Mouse (Mus musculus) small intestine, adult 2 months (tissue): ENCODE measurements around the gene Ypel3. TPM values are rescaled to one million over a fixed set of nuclear protein-coding genes. Genes with fewer than 3 reads are reported as not detected.

Experiments
- H3K27ac ChIP-seq: fragments of 200-500 bp; 2 replicates; pipeline ENCODE4 v1.5.1; 2012; ENCODE audit warnings: low read depth, low read length, control low read depth, inconsistent platforms; ENCODE audit not compliant: insufficient read depth
- H3K27me3 ChIP-seq: fragments of 200-500 bp; 2 replicates; pipeline ENCODE4 v1.6.1; 2012; ENCODE audit warnings: mild to moderate bottlenecking, moderate library complexity, low read length, inconsistent platforms; ENCODE audit not compliant: control insufficient read depth, insufficient read depth
- H3K36me3 ChIP-seq: fragments of 200-500 bp; 2 replicates; pipeline ENCODE4 v1.6.1; 2012; ENCODE audit warnings: mild to moderate bottlenecking, low read length, control low read depth, inconsistent platforms; ENCODE audit not compliant: control insufficient read depth, insufficient read depth
- H3K4me1 ChIP-seq: fragments of 200-500 bp; 2 replicates; pipeline ENCODE4 v1.6.1; 2012; ENCODE audit warnings: low read length, inconsistent platforms, mixed read lengths; ENCODE audit not compliant: control insufficient read depth, insufficient read depth, insufficient read length
- H3K4me3 ChIP-seq: fragments of 200-500 bp; 2 replicates; pipeline ENCODE4 v1.5.1; 2012; ENCODE audit warnings: low read depth, mild to moderate bottlenecking, control low read depth, inconsistent platforms, low read length, moderate library complexity
- CTCF ChIP-seq: fragments of 200-500 bp; IDR thresholded peaks from 2 replicates; pipeline ENCODE4 v1.5.1; 2012; ENCODE audit warnings: low read depth, mild to moderate bottlenecking, control low read depth, inconsistent platforms, low read length, moderate library complexity, mixed read lengths; ENCODE audit not compliant: insufficient replicate concordance, insufficient read length; ENCODE audit errors: extremely low read depth
- POLR2A ChIP-seq: fragments of 200-500 bp; IDR thresholded peaks from 2 replicates; pipeline ENCODE4 v1.6.1; 2012; ENCODE audit warnings: low read depth, mild to moderate bottlenecking, control low read depth, inconsistent platforms, low read length, moderate library complexity
- WGBS: fragments of 180-500 bp; shearing (Covaris S2); methylation state at CpG from one replicate; pipeline ENCODE4 v1.1.7; 2018; 5-methylcytosine and 5-hydroxymethylcytosine counted together
- polyA plus RNA-seq: library from polyadenylated mRNA; depleted of rRNA; stranded (reverse); fragments of >200 nt; gene quantifications from 2 replicates; pipeline ENCODE4 v1.2.3, GENCODE M21; 2012

Gene Ypel3
- polyA plus RNA-seq, 1 experiment = 244 TPM

DNA sequence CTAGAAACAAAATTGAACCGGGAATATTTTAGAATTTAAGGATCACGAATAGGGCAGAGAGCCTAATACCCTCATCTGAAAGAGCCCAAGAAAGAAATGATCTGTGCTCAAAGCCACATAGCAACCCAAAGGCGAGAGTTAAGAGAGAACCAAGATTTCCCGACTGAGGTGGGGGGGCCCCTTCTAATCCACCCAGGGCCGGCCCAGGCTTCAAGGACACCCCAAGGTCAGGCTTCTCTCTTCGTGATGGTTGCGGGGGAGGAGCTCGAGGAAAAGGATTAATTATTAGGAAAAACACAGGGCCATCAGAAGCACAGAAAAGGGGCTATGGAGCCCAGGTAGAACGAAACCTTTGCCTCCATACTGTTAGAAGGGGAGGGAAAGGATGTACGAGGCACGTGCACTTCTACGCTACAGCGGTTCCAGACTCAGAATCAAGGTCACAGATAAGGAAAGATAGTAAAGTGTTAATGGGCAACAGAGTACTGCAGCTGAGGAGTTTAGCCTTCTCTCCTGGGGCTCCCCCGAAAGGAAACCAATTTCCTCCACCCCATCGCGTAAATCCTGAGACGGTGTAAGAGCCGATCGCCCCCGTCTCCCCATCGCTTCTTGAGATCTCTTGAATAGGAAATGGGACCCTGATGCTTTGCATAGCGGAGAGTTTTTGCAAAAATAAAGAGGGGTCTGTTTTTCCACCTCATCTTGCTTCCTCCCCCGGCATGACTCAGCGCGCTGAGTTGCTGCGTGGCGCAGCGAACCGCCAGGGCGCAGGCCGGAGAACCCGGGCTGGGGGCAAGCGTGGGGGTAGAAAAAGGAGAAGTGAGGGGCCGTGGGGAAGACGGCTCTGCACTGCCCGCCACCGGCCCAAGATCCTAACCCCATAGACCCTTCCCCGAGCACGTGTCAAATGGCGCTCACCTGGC is 21.6 kb downstream of the Ypel3 start:
- H3K36me3 ChIP-seq = peaks cover 26% of the 10 kb centered on the region
- peak overlapping the region; percentile 75 for H3K4me3 ChIP-seq
- under 1% methylated on average over 40 of the region's 40 CpGs for WGBS
- H3K27ac ChIP-seq = peak overlapping the region; percentile 89
- H3K27me3 ChIP-seq = no peaks in the 10 kb centered on the region
- TF ChIP-seq POLR2A = no peak
- H3K4me1 ChIP-seq = peaks cover 14% of the 10 kb centered on the region

DNA sequence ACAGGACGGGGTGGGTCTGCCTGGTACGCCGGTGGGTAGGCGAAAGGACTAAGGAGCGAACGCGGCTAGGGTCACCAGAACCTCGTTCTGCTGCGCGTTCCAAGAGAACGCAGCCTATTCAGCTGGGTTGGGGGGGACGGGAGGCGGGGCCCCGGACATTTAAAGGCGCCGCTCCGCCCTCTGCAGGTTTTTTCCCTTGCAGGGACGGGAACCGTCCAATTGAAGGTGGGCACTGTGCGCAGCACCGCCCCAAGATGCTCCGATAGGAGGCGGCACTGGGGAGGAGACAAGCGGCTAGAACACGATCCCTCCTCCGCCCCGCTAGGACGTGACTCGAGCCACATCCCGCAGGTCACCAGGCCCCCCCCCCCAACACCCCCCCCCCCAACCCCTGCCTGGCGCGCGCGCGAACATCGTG is 22.3 kb downstream of the Ypel3 start:
- peak overlapping the region; percentile 75 for H3K4me3 ChIP-seq
- TF ChIP-seq POLR2A (peak; percentile 88), CTCF (no peak)
- H3K4me1 ChIP-seq = peaks cover 14% of the 10 kb centered on the region
- H3K27ac ChIP-seq = peak overlapping the region; percentile 98
- under 1% methylated on average over 36 of the region's 36 CpGs for WGBS
- H3K36me3 ChIP-seq = peaks cover 26% of the 10 kb centered on the region
- no peaks in the 10 kb centered on the region for H3K27me3 ChIP-seq

- Histone ChIP-seq H3K4me3 (peak overlapping the region; percentile 75), H3K27ac (peak overlapping the region; percentile 98), H3K4me1 (peaks cover 14% of the 10 kb centered on the region), H3K27me3 (no peaks in the 10 kb centered on the region), H3K36me3 (peaks cover 24% of the 10 kb centered on the region)
- peak; percentile 41 for TF ChIP-seq POLR2A
- no peak for TF ChIP-seq CTCF
- 13% methylated on average over 38 of the region's 38 CpGs for WGBS
These were observed 22.9 kb downstream of the Ypel3 start for GRCm38 (mm10) chr7:126799468-126800268.

GRCm38 (mm10) chr7:126800269-126801056 is 23.7 kb downstream of the Ypel3 start:
- H3K4me3 ChIP-seq = peak overlapping the region; percentile 75
- H3K4me1 ChIP-seq = peaks cover 14% of the 10 kb centered on the region
- TF ChIP-seq CTCF (no peak), POLR2A (no peak)
- peaks cover 18% of the 10 kb centered on the region for H3K36me3 ChIP-seq
- H3K27me3 ChIP-seq = no peaks in the 10 kb centered on the region
- WGBS = 81% methylated on average over 5 of the region's 5 CpGs
- H3K27ac ChIP-seq = peak overlapping the region; percentile 98

- Histone ChIP-seq H3K36me3 (peaks cover 13% of the 10 kb centered on the region), H3K27me3 (no peaks in the 10 kb centered on the region), H3K27ac (no peak overlapping the region), H3K4me1 (peaks cover 14% of the 10 kb centered on the region), H3K4me3 (no peak overlapping the region)
- no peak for TF ChIP-seq POLR2A
- TF ChIP-seq CTCF = no peak
- 86% methylated on average over 16 of the region's 16 CpGs for WGBS
These were observed 24.3 kb downstream of the Ypel3 start for GRCm38 (mm10) chr7:126801057-126801422.

GRCm38 (mm10) chr7:126802134-126802889 is 25.6 kb downstream of the Ypel3 start:
- peaks cover under 1% of the 10 kb centered on the region; the same call in 1 of the 2 replicates for H3K36me3 ChIP-seq
- WGBS = 88% methylated on average over 11 of the region's 11 CpGs
- TF ChIP-seq CTCF (no peak), POLR2A (no peak)
- peaks cover 12% of the 10 kb centered on the region for H3K4me1 ChIP-seq
- no peaks in the 10 kb centered on the region for H3K27me3 ChIP-seq
- no peak overlapping the region for H3K4me3 ChIP-seq
- no peak overlapping the region for H3K27ac ChIP-seq
